Mouse (Mus musculus) ES-E14 (cell line): ENCODE measurements around the gene Rnf186.

Source experiments
- CHD2 ChIP-seq: IDR thresholded peaks from 2 replicates; pipeline ENCODE4 v1.6.1; 2014; ENCODE audit warnings: mild to moderate bottlenecking, low read depth, low read length, inconsistent platforms
- HCFC1 ChIP-seq: IDR thresholded peaks from 2 replicates; pipeline ENCODE4 v1.6.1; 2012; ENCODE audit warnings: low read length, inconsistent platforms, borderline replicate concordance; ENCODE audit not compliant: insufficient read depth

DNA sequence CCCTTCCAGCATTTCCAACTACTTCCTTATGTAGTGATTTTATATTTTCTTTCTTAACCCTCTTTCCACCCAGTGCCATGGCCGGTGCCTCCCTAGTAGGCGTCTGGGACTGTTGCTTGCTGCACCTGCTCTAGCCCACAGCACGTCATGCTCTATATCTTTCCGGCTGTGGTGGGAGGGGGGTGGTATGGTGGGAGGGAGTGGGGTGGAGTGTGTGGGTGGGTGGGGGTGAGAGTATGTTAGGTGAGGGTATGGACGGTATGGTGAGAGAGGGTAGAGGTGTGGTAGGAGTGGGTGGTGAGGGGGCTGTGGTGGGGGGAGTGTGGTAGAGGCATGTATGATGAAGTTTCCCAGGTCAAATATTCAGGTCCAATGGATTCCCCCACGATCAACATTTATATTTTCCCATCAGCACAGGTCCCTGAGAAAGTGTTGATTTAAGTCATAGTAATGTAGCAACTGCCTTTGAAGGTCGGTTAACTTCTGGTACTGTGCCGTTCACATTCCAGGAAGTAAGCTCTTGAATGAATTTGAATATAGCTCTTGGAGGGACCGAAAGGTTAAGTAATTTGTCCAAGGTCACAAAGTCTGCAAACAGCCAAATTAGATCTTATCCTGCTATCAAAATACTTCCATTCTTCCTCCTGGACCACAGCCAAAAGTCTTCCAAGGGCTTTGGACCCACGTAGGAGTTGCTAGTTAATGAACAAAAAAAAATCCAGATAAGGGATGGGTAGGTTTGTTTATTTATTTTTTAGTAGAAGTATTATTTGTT is 28.2 kb upstream of the Rnf186 start:
- no peak for TF ChIP-seq CHD2
- no peak for TF ChIP-seq HCFC1
